Mouse (Mus musculus) common myeloid progenitor, adult 5-6 weeks (primary cell): ENCODE data around the gene Zfp961. TPM values are rescaled to one million over a fixed set of nuclear protein-coding genes. Genes with fewer than 3 reads are reported as not detected.
"Not testable (repeated sequence)": the region's sequence is repeated elsewhere in the genome, so short reads cannot be mapped to it uniquely, and the experiment has no call there.

Source experiments
- ATAC-seq: replicated peaks from 2 replicates; pipeline ENCODE4 v1.8.0; 2016; ENCODE audit warnings: low read depth, mild to moderate bottlenecking, moderate TSS enrichment, inconsistent platforms; ENCODE audit not compliant: poor library complexity, severe bottlenecking
- total RNA-seq: library from RNA; stranded (forward); fragments of 200-1000, 187-1606 nt; gene quantifications from 2 replicates; pipeline ENCODE4 v1.2.3, GENCODE M21; 2017

Zfp961 gene
- 21.8 and 35.5 TPM in 2 replicates for total RNA-seq

GRCm38 (mm10) chr8:71950482-71951221 lies at the start of gene Zfp961:
Gene Zfp961, plus strand, starts transcription at chr8:71951038.
- ATAC-seq: peak; percentile 99

GRCm38 (mm10) chr8:71903084-71903483 lies 47.8 kb upstream of the Zfp961 start:
- ATAC-seq: not testable (repeated sequence)

DNA sequence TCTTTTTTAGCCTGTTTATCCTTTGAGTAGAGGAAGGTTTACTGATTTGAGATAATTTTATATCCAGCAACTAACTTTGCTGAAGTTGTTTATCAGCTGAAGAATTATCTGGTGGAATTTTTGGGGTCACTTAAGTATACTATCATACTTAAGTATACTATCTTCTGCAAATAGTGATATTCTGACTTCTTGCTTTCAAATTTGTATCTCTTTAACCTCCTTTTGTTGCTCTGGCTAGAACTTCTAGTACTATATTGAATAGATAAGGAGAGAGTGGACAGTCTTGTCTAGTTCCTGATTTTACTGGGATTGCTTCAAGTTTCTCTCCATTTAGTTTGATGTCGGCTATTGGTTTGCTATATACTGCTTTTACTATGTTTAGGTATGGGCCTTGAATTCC lies 44.0 kb upstream of the Zfp961 start:
- no peak for ATAC-seq

- peak; percentile 8; the same call in 1 of the 2 replicates for ATAC-seq
Measured at GRCm38 (mm10) chr8:71907798-71908257, 43.0 kb upstream of the Zfp961 start.

GRCm38 (mm10) chr8:71908309-71909261 lies 42.3 kb upstream of the Zfp961 start, which contains the start of the genes Zfp882 and Zfp617:
Gene Zfp882, plus strand, starts transcription at chr8:71908608.
Gene Zfp617, plus strand, starts transcription at chr8:71908635.
- peak; percentile 95 for ATAC-seq

DNA sequence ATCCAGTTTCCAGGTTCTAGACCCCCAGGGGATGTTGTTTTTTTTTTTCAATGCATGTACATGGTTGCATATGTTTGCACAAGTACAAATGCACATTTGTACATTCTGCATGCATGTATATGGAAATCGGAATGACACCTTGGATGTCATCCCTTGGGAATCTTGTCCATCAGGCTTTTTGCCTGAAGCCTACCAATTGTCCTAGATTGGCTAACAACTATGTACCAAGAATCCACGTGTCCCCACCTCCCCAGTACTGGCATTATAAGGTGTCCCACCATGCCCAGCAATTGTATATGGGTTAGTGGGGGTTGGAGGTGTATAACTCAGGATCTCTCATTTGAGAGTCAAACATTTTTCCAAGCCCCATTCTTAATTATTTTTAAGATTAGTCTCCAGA lies 38.6 kb upstream of the Zfp961 start:
- ATAC-seq: no peak

DNA sequence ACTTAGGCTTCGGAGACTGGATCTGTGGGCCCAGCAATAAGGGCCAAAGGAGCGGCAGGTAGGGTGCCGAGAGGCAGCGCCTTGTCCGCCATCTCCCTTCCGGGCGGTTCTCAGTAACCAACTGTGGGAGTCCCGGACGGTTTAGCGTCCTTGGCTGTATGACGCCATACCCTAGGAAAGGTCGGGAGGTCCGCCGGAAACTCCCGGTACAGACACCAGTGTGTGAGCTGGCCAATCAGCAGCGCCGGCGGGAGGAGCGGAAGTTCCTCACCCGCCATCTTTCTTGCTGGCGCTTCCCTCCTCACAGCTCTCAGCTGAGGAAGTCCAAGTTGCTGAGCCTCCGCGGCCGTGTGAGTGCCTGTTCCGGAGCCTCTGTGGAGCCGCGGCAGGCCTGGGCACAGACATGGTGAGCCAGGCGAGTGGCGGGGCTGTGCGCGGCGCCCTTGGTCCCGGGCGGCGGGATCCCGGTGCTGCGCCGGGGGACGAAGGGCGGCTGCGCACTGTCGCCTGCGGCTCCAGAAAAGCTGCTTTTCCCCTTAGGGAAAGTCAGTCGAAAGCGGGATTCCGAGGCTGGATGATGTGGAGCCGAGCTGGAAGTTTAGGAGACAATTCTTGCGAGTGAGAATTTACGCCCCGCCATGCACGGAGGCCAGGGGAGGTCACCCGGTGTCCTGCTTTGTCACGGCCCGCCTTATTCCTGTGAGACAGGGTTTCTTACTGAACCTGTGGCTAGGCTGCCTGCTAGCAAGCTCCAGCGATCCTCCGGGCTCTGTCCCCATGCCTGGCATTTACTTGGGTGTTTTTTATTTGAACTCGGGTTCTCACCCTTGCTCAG lies 28.1 kb upstream of the Zfp961 start:
- ATAC-seq: peak; percentile 98

DNA sequence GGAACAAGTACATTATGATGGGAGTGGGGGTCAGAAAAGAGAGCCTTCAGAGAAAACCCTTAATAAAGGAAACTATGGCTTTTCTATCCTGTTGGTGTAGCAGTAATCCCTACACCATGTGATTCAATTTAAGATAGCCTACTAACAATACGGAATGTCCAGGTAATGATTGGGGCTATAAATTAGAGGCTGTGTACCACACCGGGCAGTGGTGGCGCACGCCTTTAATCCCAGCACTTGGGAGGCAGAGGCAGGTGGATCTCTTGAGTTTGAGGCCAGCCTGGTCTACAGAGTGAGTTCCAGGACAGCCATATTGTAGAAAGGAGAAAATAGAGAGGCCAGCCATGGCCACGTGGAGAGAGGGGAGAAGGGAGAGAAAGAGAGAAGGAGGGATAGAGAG lies 25.0 kb upstream of the Zfp961 start:
- no peak for ATAC-seq

DNA sequence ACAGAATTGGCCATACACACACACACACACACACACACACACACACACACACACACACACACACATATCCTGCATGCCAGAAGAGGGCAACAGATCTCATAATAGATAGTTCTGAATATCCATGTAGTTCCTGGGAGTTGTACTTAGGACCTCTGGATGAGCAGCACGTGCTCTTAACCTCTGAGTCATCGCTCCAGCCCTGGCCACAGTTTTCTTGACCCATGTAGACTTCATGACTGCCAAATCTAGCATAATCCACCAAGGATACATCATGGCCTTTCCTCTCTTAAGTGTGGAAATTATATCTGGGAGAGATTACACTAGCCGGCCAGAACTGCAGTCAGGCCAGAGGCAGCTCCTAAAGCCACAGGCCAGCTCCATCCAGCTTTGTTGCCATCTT lies 24.3 kb upstream of the Zfp961 start:
- no peak for ATAC-seq

GRCm38 (mm10) chr8:71927779-71928178 lies 23.1 kb upstream of the Zfp961 start:
- no peak for ATAC-seq

DNA sequence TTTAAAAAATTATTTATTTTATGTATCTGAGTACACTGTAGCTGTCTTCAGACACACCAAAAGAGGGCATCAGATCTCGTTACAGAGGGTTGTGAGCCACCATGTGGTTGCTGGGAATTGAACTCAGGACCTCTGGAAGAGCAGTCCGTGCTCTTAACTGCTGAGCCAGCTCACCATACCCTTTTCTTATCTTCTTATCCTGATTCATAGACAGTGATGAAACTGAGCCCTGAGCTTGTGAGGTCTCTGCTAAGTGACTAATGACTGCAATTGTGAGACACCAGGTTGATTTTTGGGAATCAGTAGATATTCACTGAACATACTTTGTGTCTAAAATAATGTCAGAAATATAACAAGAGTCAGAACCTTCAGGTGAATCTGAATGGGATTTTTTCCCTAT lies 12.8 kb upstream of the Zfp961 start:
- not testable (repeated sequence) for ATAC-seq

DNA sequence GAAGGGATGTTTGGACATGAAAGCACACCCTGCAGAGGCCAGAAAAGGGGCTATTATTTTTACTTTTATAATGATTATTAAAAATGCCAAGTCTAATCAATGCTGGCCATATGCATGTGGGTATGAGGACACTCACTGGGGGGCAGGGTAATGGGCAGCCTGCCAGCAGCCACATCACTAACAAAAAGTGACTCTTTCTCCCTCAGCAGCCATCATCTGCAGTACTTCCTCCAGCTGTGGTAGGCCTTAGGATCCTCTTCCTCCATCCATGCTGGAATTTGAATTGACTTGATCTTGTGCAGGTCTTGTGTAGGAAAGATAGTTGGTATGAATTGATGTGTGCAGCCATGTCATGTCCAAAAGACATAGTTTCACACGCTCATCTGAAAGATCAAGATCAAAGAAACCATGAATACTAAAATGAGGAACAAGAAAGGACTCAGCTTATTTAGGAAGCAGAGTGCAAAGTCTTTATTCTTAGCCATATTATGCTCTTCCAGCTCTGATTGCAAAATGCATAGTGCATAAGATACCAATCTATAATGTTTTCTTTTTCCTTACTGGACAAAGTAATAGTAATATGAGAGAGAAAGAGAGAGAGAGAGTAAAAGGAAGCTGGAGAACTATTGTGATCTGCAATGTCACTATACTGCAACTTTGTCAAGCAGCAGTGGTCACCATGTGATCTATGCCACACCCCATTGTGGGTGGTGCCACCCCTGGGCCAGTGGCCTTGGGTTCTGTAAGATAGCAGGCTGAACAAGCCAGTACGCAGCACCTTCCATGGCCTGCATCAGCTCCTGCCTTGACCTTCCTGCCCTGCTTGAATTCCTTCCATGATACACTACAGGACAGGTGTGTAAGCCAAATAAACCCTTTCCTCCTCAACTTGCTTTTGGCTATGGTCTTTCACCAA lies 10.3 kb upstream of the Zfp961 start:
- peak; percentile 77 for ATAC-seq

DNA sequence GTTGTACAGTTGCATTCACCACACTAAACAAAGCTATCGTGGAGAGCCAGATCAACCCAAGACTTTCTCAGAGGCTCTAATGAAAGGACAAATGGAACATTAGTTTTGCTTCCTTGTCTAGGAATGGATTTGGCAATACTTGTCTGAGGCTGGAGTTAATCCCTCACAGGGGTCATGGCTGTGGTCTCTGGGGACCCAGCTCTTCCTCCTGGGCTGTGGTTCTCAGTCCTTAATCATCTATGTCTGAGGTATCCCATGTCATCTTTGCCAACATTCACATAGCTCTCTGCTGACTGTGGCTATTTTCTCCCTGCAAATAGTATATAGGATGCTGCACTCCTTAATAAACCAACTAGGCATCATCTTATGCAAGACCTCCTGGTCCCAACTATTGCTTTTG lies 9.1 kb upstream of the Zfp961 start:
- 0 out of 2 replicates have a peak, but pooled peaks have one; percentile 18 for ATAC-seq

- no peak for ATAC-seq
Measured at GRCm38 (mm10) chr8:71948624-71949023, 2.2 kb upstream of the Zfp961 start.

DNA sequence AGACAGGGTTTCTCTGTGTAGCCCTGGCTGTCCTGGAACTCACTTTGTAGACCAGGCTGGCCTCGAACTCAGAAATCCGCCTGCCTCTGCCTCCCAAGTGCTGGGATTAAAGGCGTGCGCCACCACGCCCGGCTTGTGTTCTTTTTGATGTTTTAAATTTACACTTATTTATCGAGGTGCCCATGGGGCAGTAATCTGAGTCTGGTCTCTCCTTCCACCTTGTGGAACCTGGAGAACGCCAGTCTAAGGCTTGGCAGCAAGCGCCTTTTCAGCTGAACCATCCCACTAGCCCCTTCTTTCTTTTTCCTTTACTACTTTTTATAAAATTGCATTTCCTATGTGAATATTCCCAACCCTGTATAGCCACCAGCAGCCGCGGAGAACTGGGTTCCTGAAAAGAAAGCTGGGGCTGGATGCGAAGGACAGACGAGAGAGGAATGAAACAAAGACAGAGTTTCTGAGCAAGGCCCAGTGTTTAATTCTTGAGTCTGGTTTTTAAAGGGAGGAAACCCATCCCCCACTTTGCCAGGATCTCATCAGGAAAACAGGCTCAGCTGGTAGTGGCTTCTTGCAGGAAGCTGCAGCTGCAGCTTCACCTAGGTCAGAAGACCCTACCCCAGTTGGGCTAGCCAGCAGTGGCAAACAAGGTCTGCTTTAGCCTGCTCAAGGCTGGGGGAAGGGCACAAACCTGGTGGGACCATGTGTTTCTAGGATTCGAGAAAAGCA lies 761 bp downstream of the Zfp961 start:
- no peak for ATAC-seq

DNA sequence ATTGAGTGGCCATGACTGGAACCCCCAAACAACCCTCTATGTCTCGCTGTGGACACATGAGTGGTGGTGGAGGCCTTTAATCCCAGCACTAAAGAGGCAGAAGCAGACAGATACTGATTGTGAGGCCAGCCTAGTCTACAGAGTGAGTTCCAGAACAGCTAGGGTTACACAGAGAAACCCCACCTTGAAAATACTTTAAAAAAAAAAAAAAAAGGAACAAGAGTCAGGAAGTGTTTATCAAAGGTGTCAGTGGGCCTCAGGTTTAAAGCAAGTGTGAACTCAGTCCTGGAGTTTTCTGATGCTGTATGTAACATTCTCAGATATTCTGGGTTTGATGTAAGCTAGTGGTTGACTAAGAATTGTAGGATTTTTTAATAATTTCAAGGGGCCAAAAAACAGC lies 1.7 kb downstream of the Zfp961 start:
- no peak for ATAC-seq

- ATAC-seq: not testable (repeated sequence)
Measured at GRCm38 (mm10) chr8:71952961-71953700, 2.3 kb downstream of the Zfp961 start.

DNA sequence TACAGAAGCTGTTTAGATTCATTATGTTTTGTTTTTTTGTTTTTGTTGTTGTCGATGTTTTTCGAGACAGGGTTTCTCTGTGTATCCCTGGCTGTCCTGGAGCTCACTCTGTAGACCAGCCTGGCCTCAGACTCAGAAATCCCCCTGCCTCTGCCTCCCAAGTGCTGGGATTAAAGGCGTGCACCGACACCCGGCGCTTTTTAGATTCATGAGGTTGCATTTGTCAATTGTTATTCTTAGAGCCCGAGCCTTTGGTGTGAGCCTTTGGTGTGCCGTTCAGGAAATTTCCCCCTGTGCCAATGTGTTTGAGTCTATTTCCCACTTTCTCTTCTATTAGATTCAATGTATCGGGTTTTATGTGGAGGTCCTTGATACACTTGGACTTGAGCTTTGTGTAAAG lies 3.8 kb downstream of the Zfp961 start:
- no peak for ATAC-seq
